Mouse (Mus musculus): Measurements from ENCODE around the gene Uevld. TPM values are rescaled to one million over a fixed set of nuclear protein-coding genes. Genes with fewer than 3 reads are reported as not detected.

Uevld gene
- 0.37 and 0.39 TPM in 2 replicates for polyA plus RNA-seq (2012; ENCODE audit: low replicate concordance)

GRCm38 (mm10) chr7:46957831-46958691, at the start of gene Uevld:
Gene Uevld (minus strand): TSS chr7:46958527.

GRCm38 (mm10) chr7:46983280-46983679, 25.0 kb upstream of the Uevld start, which contains the start of gene Gm9999:
Gene Gm9999 (plus strand): TSS chr7:46983580.

GRCm38 (mm10) chr7:46919551-46920176, 38.7 kb downstream of the Uevld start, which contains the start of gene Tsg101:
Gene Tsg101 (minus strand): TSS chr7:46919969.

Other genes with a start within 250 kb of the Uevld start
- 1.6 TPM in 2 replicates for gene Saal1, start 247.8 kb downstream of the Uevld start, polyA plus RNA-seq (2012; ENCODE audit: low replicate concordance)
- gene Saa3, start 242.8 kb downstream of the Uevld start, polyA plus RNA-seq (2012; ENCODE audit: low replicate concordance): 0.25 and 8.7 TPM in 2 replicates
- gene Saa4, start 225.9 kb downstream of the Uevld start, polyA plus RNA-seq (2012; ENCODE audit: low replicate concordance): not detected in 2 replicates
- not detected in 2 replicates for gene Saa1, start 215.5 kb downstream of the Uevld start, polyA plus RNA-seq (2012; ENCODE audit: low replicate concordance)
- not detected in 2 replicates for gene Saa2, start 206.7 kb downstream of the Uevld start, polyA plus RNA-seq (2012; ENCODE audit: low replicate concordance)
- gene Hps5, start 162.5 kb downstream of the Uevld start, polyA plus RNA-seq (2012; ENCODE audit: low replicate concordance): 6.4 and 8.8 TPM in 2 replicates
- 19.8 and 38.6 TPM in 2 replicates for gene Gtf2h1, start 162.4 kb downstream of the Uevld start, polyA plus RNA-seq (2012; ENCODE audit: low replicate concordance)
- gene Ldha, start 117.1 kb downstream of the Uevld start, polyA plus RNA-seq (2012; ENCODE audit: low replicate concordance): 133 and 232 TPM in 2 replicates
- not detected in 2 replicates for gene Ldhc, start 97.3 kb downstream of the Uevld start, polyA plus RNA-seq (2012; ENCODE audit: low replicate concordance)
- 32.6 and 38.8 TPM in 2 replicates for gene Tsg101, start 38.6 kb downstream of the Uevld start, polyA plus RNA-seq (2012; ENCODE audit: low replicate concordance)
- not detected in 2 replicates for gene Gm9999, start 25.1 kb upstream of the Uevld start, polyA plus RNA-seq (2012; ENCODE audit: low replicate concordance)
- 8.2 and 10.0 TPM in 2 replicates for gene Spty2d1, start 49.9 kb upstream of the Uevld start, polyA plus RNA-seq (2012; ENCODE audit: low replicate concordance)
- 25.1 and 30.7 TPM in 2 replicates for gene Tmem86a, start 92.1 kb upstream of the Uevld start, polyA plus RNA-seq (2012; ENCODE audit: low replicate concordance)
- gene Ptpn5, start 175.2 kb upstream of the Uevld start, polyA plus RNA-seq (2012; ENCODE audit: low replicate concordance): 0.94 and 2.1 TPM in 2 replicates
- not detected in 2 replicates for gene Mrgpra6, start 246.4 kb upstream of the Uevld start, polyA plus RNA-seq (2012; ENCODE audit: low replicate concordance)